Mouse (Mus musculus): ENCODE measurements at regions not wholly inside any gene's neighbourhood (a gene's known extent, or its start where the extent isn't known, plus 50 kb on each side); places are given as distances from the start of the nearest gene placed in this dataset.

DNA sequence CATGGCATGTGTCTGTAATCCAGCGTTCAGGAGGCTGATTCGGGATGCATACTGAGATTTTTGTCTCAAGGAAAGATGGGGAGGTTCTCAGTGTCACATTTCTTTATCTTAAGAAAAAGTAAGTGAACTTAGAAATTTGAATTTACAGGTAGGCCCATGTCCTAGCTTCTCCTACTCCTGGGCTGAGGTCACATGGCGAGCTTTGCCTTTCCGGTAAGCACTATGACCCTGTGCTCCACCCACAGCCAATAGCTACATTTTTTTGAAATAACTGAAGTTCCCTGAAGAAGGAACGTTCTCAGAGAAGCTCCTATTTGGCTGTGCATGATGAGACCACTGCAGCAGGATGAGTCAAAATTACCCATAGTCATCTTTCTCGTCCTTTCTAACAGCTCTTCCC, 83.0 kb upstream of the Marcks start:
- TF ChIP-seq POLR2A (IDR thresholded peaks at IDR 0.05; ENCODE audit: insufficient read length, low read depth), result no peak
- TF ChIP-seq USF1 (IDR thresholded peaks at IDR 0.05; ENCODE audit: low read depth), result no peak
- no peak for TF ChIP-seq MAX (IDR thresholded peaks at IDR 0.05; ENCODE audit: low read depth)

Measured in myocyte (in vitro differentiated cells).